Mouse (Mus musculus): ENCODE measurements at regions not wholly inside any gene's neighbourhood (a gene's known extent, or its start where the extent isn't known, plus 50 kb on each side); places are given as distances from the start of the nearest gene placed in this dataset.
"Not testable (repeated sequence)": the region's sequence is repeated elsewhere in the genome, so short reads cannot be mapped to it uniquely, and the experiment has no call there.

GRCm38 (mm10) chr3:58281291-58281690 is 133.2 kb upstream of the Tsc22d2 start:
- no peak for DNase-seq
- Histone ChIP-seq H3K79me2 (replicated peaks; ENCODE audit: control insufficient read depth, insufficient read depth, low read length) (no peaks in the 10 kb centered on the region), H3K9ac (ENCODE audit: low read depth, low read length) (no peak overlapping the region), H3K27me3 (ENCODE audit: control insufficient read depth, insufficient read depth, low read length) (no peaks in the 10 kb centered on the region), H3K36me3 (ENCODE audit: control insufficient read depth, insufficient read depth, low read length) (no peaks in the 10 kb centered on the region), H3K4me3 (no peak overlapping the region), H3K27ac (no peak overlapping the region), H3K4me1 (ENCODE audit: control insufficient read depth, insufficient read depth, low read length) (no peaks in the 10 kb centered on the region)
- 59% methylated on average over 6 of the region's 6 CpGs for WGBS
- no peak for TF ChIP-seq EP300 (IDR thresholded peaks at IDR 0.05; ENCODE audit: insufficient read depth, low read depth, low read length)
- no peak for TF ChIP-seq POLR2A (IDR thresholded peaks at IDR 0.05; ENCODE audit: insufficient read depth, low read depth, low read length)
- no peak for TF ChIP-seq CTCF (IDR thresholded peaks at IDR 0.05)
- intact Hi-C loops (cut with DNase I) = no loop called here

GRCm38 (mm10) chr3:58284371-58284770 is 130.1 kb upstream of the Tsc22d2 start:
- H3K27ac ChIP-seq; H3K9ac ChIP-seq (ENCODE audit: low read depth, low read length); H3K27me3 ChIP-seq (ENCODE audit: control insufficient read depth, insufficient read depth, low read length); intact Hi-C loops (cut with DNase I); DNase-seq; H3K36me3 ChIP-seq (ENCODE audit: control insufficient read depth, insufficient read depth, low read length); H3K79me2 ChIP-seq (replicated peaks; ENCODE audit: control insufficient read depth, insufficient read depth, low read length); H3K4me1 ChIP-seq (ENCODE audit: control insufficient read depth, insufficient read depth, low read length); H3K4me3 ChIP-seq: not testable (repeated sequence)
- WGBS = 46% methylated on average over 1 of the region's 1 CpGs

- DNase-seq = no peak
Measured at GRCm38 (mm10) chr3:58295810-58296209, 118.7 kb upstream of the Tsc22d2 start.

GRCm38 (mm10) chr3:58300213-58300612 is 114.3 kb upstream of the Tsc22d2 start:
- H3K4me3 ChIP-seq = no peak overlapping the region
- H3K36me3 ChIP-seq (ENCODE audit: control insufficient read depth, insufficient read depth, low read length) = no peaks in the 10 kb centered on the region
- TF ChIP-seq POLR2A (IDR thresholded peaks at IDR 0.05; ENCODE audit: insufficient read depth, low read depth, low read length) = no peak
- TF ChIP-seq EP300 (IDR thresholded peaks at IDR 0.05; ENCODE audit: insufficient read depth, low read depth, low read length) = no peak
- no peak for TF ChIP-seq CTCF (IDR thresholded peaks at IDR 0.05)
- 72% methylated on average over 2 of the region's 2 CpGs for WGBS
- H3K27me3 ChIP-seq (ENCODE audit: control insufficient read depth, insufficient read depth, low read length) = no peaks in the 10 kb centered on the region
- no peak for DNase-seq
- H3K27ac ChIP-seq = no peak overlapping the region
- no peaks in the 10 kb centered on the region for H3K79me2 ChIP-seq (replicated peaks; ENCODE audit: control insufficient read depth, insufficient read depth, low read length)
- intact Hi-C loops (cut with DNase I) = no loop called here
- no peaks in the 10 kb centered on the region; the same call in 1 of the 2 replicates for H3K4me1 ChIP-seq (ENCODE audit: control insufficient read depth, insufficient read depth, low read length)
- H3K9ac ChIP-seq (ENCODE audit: low read depth, low read length) = no peak overlapping the region

More at GRCm38 (mm10) chr3:58295810-58296209, 118.7 kb upstream of the Tsc22d2 start:
- no peaks in the 10 kb centered on the region for H3K79me2 ChIP-seq (replicated peaks; ENCODE audit: control insufficient read depth, insufficient read depth, low read length)
- intact Hi-C loops (cut with DNase I) = no loop called here
- H3K4me1 ChIP-seq (ENCODE audit: control insufficient read depth, insufficient read depth, low read length) = no peaks in the 10 kb centered on the region
- H3K27me3 ChIP-seq (ENCODE audit: control insufficient read depth, insufficient read depth, low read length) = no peaks in the 10 kb centered on the region
- TF ChIP-seq POLR2A (IDR thresholded peaks at IDR 0.05; ENCODE audit: insufficient read depth, low read depth, low read length) (no peak), EP300 (IDR thresholded peaks at IDR 0.05; ENCODE audit: insufficient read depth, low read depth, low read length) (no peak), CTCF (IDR thresholded peaks at IDR 0.05) (no peak)
- no peak overlapping the region for H3K27ac ChIP-seq
- H3K4me3 ChIP-seq = no peak overlapping the region
- H3K36me3 ChIP-seq (ENCODE audit: control insufficient read depth, insufficient read depth, low read length) = no peaks in the 10 kb centered on the region
- no peak overlapping the region for H3K9ac ChIP-seq (ENCODE audit: low read depth, low read length)
- WGBS = 72% methylated on average over 5 of the region's 5 CpGs

GRCm38 (mm10) chr3:58300801-58301485 is 113.6 kb upstream of the Tsc22d2 start:
- Histone ChIP-seq H3K9ac (ENCODE audit: low read depth, low read length) (no peak overlapping the region), H3K27ac (no peak overlapping the region), H3K4me3 (no peak overlapping the region), H3K4me1 (ENCODE audit: control insufficient read depth, insufficient read depth, low read length) (no peaks in the 10 kb centered on the region; the same call in 1 of the 2 replicates), H3K79me2 (replicated peaks; ENCODE audit: control insufficient read depth, insufficient read depth, low read length) (no peaks in the 10 kb centered on the region), H3K36me3 (ENCODE audit: control insufficient read depth, insufficient read depth, low read length) (no peaks in the 10 kb centered on the region), H3K27me3 (ENCODE audit: control insufficient read depth, insufficient read depth, low read length) (no peaks in the 10 kb centered on the region)
- WGBS = 67% methylated on average over 5 of the region's 5 CpGs
- intact Hi-C loops (cut with DNase I) = no loop called here
- DNase-seq = no peak
- TF ChIP-seq CTCF (IDR thresholded peaks at IDR 0.05) = no peak
- no peak for TF ChIP-seq EP300 (IDR thresholded peaks at IDR 0.05; ENCODE audit: insufficient read depth, low read depth, low read length)
- no peak for TF ChIP-seq POLR2A (IDR thresholded peaks at IDR 0.05; ENCODE audit: insufficient read depth, low read depth, low read length)

- WGBS = 95% methylated on average over 1 of the region's 1 CpGs
- no peaks in the 10 kb centered on the region for H3K36me3 ChIP-seq (ENCODE audit: control insufficient read depth, insufficient read depth, low read length)
- no peak overlapping the region for H3K27ac ChIP-seq
- TF ChIP-seq EP300 (IDR thresholded peaks at IDR 0.05; ENCODE audit: insufficient read depth, low read depth, low read length) = no peak
- no peak for TF ChIP-seq CTCF (IDR thresholded peaks at IDR 0.05)
- no peak for TF ChIP-seq POLR2A (IDR thresholded peaks at IDR 0.05; ENCODE audit: insufficient read depth, low read depth, low read length)
- no peaks in the 10 kb centered on the region; the same call in 1 of the 2 replicates for H3K4me1 ChIP-seq (ENCODE audit: control insufficient read depth, insufficient read depth, low read length)
- DNase-seq = no peak
- H3K9ac ChIP-seq (ENCODE audit: low read depth, low read length) = no peak overlapping the region
- H3K27me3 ChIP-seq (ENCODE audit: control insufficient read depth, insufficient read depth, low read length) = no peaks in the 10 kb centered on the region
- no peaks in the 10 kb centered on the region for H3K79me2 ChIP-seq (replicated peaks; ENCODE audit: control insufficient read depth, insufficient read depth, low read length)
- intact Hi-C loops (cut with DNase I) = no loop called here
- H3K4me3 ChIP-seq = no peak overlapping the region
Measured at GRCm38 (mm10) chr3:58302322-58302721, 112.2 kb upstream of the Tsc22d2 start.
